In genomic region chr7:81143056-81143455, GRCm38 (mm10) we compare ENCODE assay signal across 4 mouse cellular contexts. TPM values are rescaled to one million over a fixed set of nuclear protein-coding genes. Genes with fewer than 3 reads are reported as not detected.
"Had no signal": no experiment of that assay in that cellular context is flagged by ENCODE, and none has a peak within 500 bp of the region (broad histone marks: within the 10 kb centered on the region; RNA-seq: fewer than 3 reads in every experiment).

No protein-coding gene starts in this region.

RNA-seq across cellular contexts. Expression of gene Slc28a1, which starts 28.5 kb away (rescaled TPM):
- total RNA-seq: neutrophil, adult 5-6 weeks had no signal
- polyA plus RNA-seq: neural tube, embryonic 14.5 days; stomach, embryonic 14.5 days; stomach, postnatal 0 days had no signal
